Mouse (Mus musculus) midbrain, embryonic 10.5 days (tissue): Measurements from ENCODE around the gene Snapc4. TPM values are rescaled to one million over a fixed set of nuclear protein-coding genes. Genes with fewer than 3 reads are reported as not detected.
A peak's percentile ranks its signal among the peaks of the same experiment; 100 is the strongest.

Experiments used
- DNase-seq: peaks from one replicate; pipeline ENCODE4 v3.0.0-alpha.2; 2017; ENCODE audit warnings: low spot score
- H3K27ac ChIP-seq: fragments of 300-500 bp; sonication (generic); replicated peaks from 2 replicates; pipeline ENCODE4 v1.5.1; 2016; ENCODE audit warnings: mild to moderate bottlenecking
- H3K27me3 ChIP-seq: fragments of 300-500 bp; sonication (generic); 2 replicates; pipeline ENCODE4 v1.6.1; 2016; ENCODE audit warnings: low read depth, mild to moderate bottlenecking; ENCODE audit not compliant: poor library complexity, severe bottlenecking
- H3K36me3 ChIP-seq: fragments of 300-500 bp; sonication (generic); 2 replicates; pipeline ENCODE4 v1.6.1; 2016; ENCODE audit warnings: mild to moderate bottlenecking, moderate library complexity
- H3K4me1 ChIP-seq: fragments of 300-500 bp; sonication (generic); 2 replicates; pipeline ENCODE4 v1.6.1; 2016
- H3K4me3 ChIP-seq: fragments of 300-500 bp; sonication (generic); 2 replicates; pipeline ENCODE4 v1.5.1; 2016; ENCODE audit warnings: mild to moderate bottlenecking, moderate library complexity
- H3K9me3 ChIP-seq: fragments of 300-500 bp; sonication (generic); replicated peaks from 2 replicates; pipeline ENCODE4 v1.6.1; 2016; ENCODE audit warnings: mild to moderate bottlenecking
- WGBS: fragments of 180-500 bp; shearing (Covaris S2); methylation state at CpG from one replicate; pipeline ENCODE4 v1.1.7; 2016; 5-methylcytosine and 5-hydroxymethylcytosine counted together
- polyA plus RNA-seq: library from polyadenylated mRNA; unstranded; fragments of >200 nt; fragmentation: Nextera tagmentation; extraction: Ambion mirVana; gene quantifications from 2 replicates; pipeline ENCODE4 v1.2.1, GENCODE M21; 2016

The Snapc4 gene
- polyA plus RNA-seq, 1 experiment from 2014 or later: 32.5 TPM

DNA sequence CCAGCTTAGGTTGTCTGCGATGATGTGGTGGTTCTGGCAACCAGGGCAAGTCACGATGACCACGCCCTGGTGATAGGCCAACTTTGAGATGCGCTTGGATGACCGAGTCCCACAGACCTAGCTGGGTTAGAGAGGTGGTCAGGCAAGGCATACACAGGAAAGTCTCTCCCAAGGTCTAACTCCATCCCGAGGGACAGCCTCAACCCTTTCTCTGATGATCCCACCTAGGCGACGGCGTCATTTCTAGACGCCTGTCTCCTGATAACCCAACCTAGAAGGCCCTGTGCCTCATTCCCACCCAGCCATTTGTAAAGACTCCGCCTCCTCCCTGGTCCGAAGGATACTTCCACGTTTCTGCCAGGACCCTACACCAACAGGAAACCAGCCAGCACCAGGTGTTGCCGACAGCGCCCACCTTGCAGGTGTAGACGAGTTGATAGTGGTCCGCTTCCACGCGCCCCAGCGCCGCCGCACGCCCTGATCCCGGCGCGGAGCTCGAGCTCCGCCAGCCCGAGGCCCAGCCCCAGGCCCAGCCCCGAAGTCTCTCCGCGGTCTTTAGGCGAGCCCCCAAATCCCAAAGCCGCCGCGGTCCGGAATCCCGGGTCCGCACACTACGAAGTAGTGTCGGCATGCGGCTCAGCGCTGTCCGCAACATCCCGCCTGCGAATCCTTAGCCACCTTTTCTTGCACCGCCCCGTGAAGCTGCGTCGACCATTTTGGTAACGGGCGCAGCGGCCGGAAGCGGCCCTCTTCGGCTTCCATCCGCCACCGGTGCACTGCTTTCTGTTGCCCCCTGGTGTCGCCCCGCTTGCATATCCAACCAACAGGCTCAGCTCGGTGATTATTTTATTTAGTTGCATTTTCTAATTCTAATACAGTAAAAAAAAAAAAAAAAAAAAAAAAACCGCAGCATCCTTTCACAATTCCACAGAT, 28.8 kb downstream of the Snapc4 start, which contains the start of gene Dnlz:
Gene Dnlz (minus strand): TSS at position 753 of the 933 bp plus-strand sequence.
- Histone ChIP-seq H3K9me3 (no peaks in the 10 kb centered on the region), H3K36me3 (peaks cover 44% of the 10 kb centered on the region), H3K4me1 (peaks cover 38% of the 10 kb centered on the region), H3K27ac (peak within 1 kb of the TSS; percentile 96), H3K4me3 (peak within 1 kb of the TSS; percentile 93), H3K27me3 (no peaks in the 10 kb centered on the region)
- DNase-seq: peak; percentile 91
- WGBS: 3% methylated on average over 62 of the region's 62 CpGs

DNA sequence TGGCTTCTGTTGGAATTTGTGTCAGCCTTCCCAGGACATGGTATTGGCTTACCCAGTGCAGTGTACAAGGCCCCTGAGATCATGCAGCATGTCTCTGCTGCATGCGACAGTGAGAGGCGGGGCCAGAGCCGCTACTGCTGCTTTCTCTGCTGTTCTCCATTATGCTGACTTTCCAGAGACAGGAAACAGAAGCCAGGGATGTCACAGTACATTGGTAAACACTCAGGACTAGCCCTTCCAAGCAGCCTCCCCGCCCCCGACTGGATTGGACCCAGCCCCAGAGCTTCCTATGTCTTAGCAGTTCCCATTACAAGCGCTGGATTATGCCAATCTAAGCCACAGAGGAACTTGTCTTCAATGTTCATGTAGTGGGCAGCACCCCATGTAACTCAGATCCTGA, 32.2 kb downstream of the Snapc4 start:
- peaks cover 74% of the 10 kb centered on the region for H3K36me3 ChIP-seq
- no peak overlapping the region for H3K4me3 ChIP-seq
- no peaks in the 10 kb centered on the region for H3K27me3 ChIP-seq
- WGBS: 81% methylated on average over 6 of the region's 6 CpGs
- H3K9me3 ChIP-seq: no peaks in the 10 kb centered on the region
- no peak overlapping the region for H3K27ac ChIP-seq
- peaks cover 35% of the 10 kb centered on the region for H3K4me1 ChIP-seq
- DNase-seq: no peak

DNA sequence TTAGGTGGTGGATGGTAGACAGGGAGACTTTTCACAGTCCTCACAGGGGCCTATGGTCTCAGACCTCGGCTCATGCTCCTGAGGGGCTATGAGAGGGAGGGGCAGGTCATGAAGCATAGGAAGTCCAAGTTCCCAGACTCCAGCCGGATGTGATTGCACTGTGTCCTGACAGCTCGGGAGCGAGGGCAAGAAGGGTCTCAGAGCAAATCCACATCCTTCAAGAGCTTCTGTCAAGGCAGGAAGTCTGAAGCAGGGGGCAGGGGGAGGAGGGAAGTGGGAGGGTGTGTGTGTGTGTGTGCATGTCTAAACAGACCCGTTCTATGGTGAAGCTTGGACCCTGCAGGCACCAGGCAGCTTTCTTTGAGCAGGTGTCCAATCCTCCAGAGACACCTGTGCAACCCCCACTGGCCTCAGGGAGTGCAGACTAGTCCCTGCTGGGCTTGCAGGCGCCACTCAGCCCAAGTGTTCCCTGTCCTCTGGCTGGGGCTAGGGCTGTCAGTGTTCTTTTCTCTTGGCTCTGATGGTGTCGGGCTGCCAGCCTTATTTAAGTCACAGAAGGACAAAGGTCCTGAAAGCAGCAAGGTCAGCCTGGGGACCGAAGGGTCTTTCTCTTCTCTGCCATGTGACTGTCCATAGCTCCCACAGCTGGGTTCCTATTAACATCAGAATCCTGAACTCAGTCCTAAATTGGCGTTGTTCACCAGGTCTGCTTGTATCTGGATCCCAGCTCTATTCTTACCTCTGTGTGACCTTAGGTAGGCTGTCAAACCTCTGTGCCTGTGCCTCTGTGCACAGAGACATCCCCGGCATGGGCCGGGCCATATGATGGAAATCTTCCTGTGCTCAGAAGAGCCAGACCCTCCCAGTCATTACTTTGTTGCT, 37.6 kb downstream of the Snapc4 start:
- no peak overlapping the region for H3K27ac ChIP-seq

DNA sequence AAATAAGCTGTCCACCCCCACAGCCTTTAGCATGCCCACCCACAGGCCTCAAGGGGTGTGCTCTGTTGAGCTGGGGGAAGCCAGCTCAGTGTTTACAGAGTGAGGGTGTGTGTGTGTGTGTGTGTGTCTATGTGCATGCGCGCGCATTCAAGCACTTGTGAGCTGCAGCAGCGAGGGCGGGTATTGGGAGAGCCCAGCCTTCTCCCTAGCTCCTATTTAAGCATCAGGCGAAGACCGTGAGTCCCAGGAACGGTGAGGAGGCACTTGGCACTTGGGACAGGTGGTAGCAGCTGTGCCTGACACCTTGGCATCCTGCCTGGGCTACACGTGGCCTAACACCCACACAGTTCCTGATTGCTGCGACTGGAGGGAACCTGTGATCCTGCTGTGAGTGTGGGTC, 38.4 kb downstream of the Snapc4 start:
- H3K27me3 ChIP-seq: no peaks in the 10 kb centered on the region
- H3K4me3 ChIP-seq: no peak overlapping the region
- 91% methylated on average over 10 of the region's 10 CpGs for WGBS
- no peak for DNase-seq
- H3K4me1 ChIP-seq: no peaks in the 10 kb centered on the region; the same call in 1 of the 2 replicates
- no peaks in the 10 kb centered on the region for H3K9me3 ChIP-seq
- no peak overlapping the region for H3K27ac ChIP-seq
- peaks cover 88% of the 10 kb centered on the region for H3K36me3 ChIP-seq

More for the DNA sequence above, 37.6 kb downstream of the Snapc4 start:
- H3K4me1 ChIP-seq: no peaks in the 10 kb centered on the region; the same call in 1 of the 2 replicates
- no peak for DNase-seq
- no peaks in the 10 kb centered on the region for H3K27me3 ChIP-seq
- H3K36me3 ChIP-seq: peaks cover 96% of the 10 kb centered on the region
- no peak overlapping the region for H3K4me3 ChIP-seq
- no peaks in the 10 kb centered on the region for H3K9me3 ChIP-seq
- WGBS: 83% methylated on average over 11 of the region's 11 CpGs

DNA sequence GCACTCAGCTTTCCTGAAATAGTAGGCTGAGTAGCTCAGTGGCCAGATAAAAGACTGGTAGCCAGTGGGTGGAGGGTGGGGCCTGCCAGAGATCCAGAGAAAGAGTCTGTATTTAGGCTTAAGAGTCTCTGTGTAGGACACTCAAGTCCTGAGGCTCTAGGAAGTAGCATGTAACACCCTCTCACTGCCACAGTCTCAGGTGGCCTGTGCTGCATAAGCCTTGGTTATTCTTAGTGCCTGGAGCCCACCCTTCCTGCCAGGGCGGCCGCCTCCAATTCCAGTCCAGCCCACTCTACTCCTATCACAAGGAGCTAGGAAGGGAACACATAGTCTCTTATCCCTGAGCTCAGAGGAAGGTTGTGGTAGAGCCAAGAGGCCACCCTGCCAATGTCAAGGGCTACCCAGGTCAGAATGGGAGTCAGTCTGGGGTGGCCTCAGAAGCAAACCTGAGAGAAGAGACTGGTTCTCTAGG, 38.9 kb downstream of the Snapc4 start:
- Histone ChIP-seq H3K27ac (no peak overlapping the region), H3K9me3 (no peaks in the 10 kb centered on the region), H3K27me3 (no peaks in the 10 kb centered on the region), H3K4me1 (no peaks in the 10 kb centered on the region; the same call in 1 of the 2 replicates), H3K4me3 (no peak overlapping the region), H3K36me3 (peaks cover 83% of the 10 kb centered on the region)
- 88% methylated on average over 2 of the region's 2 CpGs for WGBS
- DNase-seq: no peak

DNA sequence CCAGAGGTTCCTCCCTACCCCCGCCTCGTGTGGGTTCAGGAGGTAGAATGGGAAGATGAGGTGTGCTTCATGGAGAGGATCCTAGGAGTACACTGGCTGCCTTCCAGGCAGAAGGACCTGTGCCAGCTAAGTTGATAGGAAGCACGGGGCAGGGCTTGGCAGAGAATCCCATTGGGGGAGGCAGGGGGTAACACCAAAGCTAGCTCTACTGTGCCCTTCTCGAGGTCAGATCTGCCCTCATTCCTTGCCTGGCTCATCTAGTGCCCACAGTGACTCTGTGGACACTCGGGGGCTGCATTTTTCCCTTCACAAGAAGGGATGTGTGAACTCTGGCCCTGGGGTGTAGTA, 41.3 kb downstream of the Snapc4 start:
- Histone ChIP-seq H3K27me3 (no peaks in the 10 kb centered on the region), H3K27ac (0 out of 2 replicates have a peak overlapping the region, but pooled peaks have one; percentile 33), H3K9me3 (no peaks in the 10 kb centered on the region), H3K4me3 (no peak overlapping the region), H3K36me3 (peaks cover 60% of the 10 kb centered on the region), H3K4me1 (no peaks in the 10 kb centered on the region; the same call in 1 of the 2 replicates)
- DNase-seq: no peak
- 90% methylated on average over 5 of the region's 5 CpGs for WGBS

DNA sequence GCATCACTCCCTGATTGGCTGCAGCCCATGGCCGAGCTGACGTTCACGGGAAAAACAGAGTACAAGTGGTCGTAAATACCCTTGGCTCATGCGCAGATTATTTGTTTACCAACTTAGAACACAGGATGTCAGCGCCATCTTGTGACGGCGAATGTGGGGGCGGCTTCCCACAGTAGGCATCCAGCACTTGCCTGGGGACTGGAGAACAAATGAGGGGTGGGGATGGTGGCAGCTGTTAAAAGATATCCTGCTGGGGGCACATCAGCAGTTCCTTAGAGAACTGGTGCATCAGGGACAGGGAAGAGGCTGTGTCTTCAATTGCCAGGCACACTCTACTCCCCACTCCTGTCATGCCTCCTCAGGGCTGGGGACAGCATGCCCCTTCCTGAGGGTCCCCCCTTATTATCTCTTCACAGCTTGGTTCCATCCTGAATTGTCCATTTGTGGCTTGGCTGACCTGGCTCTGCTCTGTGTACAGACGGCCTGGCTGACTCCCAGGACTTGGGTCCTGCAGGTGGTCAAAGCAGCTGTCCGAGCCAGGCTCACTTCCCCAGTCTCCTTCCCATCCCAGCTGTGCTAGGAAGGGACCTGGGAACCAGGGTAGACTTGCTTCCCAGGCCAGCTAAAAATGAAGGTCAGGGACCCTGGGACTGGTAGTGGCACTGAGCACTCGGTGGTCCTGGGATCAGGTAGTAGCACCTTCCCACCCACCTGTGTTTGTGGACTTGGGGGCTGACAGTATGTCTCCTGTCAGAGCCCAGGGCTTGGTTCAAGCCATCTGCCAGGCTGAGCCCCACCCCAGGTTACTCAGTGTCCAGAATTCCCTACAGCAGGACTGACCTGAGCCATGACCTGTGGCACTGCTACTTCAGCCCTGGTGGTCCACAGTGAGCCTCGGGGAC, 41.9 kb downstream of the Snapc4 start:
- Histone ChIP-seq H3K4me1 (no peaks in the 10 kb centered on the region; the same call in 1 of the 2 replicates), H3K9me3 (no peaks in the 10 kb centered on the region), H3K4me3 (no peak overlapping the region), H3K27me3 (no peaks in the 10 kb centered on the region), H3K27ac (0 out of 2 replicates have a peak overlapping the region, but pooled peaks have one; percentile 33), H3K36me3 (peaks cover 53% of the 10 kb centered on the region)
- no peak for DNase-seq
- 87% methylated on average over 9 of the region's 13 CpGs for WGBS

DNA sequence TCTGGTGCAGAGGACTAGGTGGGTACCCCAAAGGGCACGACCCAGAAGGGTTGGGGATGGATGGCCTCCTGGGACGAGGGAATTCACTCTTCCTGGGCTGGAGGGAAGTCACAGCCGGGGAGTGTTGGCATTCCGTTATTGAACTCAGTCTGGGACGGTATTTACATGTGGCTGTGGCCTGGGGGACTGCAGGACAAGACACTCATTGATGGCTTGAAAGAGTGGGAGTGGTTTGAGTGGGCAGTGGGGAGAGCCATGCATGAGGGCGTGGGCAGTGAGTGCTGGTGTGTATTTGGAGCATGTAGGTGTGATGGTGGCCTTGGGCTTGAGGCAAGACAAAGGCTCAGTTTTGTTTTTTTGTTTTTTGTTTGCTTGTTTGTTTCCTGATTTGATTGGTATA, 49.8 kb downstream of the Snapc4 start:
- H3K4me1 ChIP-seq: 0 out of 2 replicates have a peak, but pooled peaks cover 4% of the 10 kb centered on the region
- no peak overlapping the region for H3K4me3 ChIP-seq
- no peak for DNase-seq
- WGBS: 80% methylated on average over 6 of the region's 6 CpGs
- H3K9me3 ChIP-seq: no peaks in the 10 kb centered on the region
- H3K27me3 ChIP-seq: no peaks in the 10 kb centered on the region
- H3K27ac ChIP-seq: 0 out of 2 replicates have a peak overlapping the region, but pooled peaks have one; percentile 28
- peaks cover 68% of the 10 kb centered on the region for H3K36me3 ChIP-seq

DNA sequence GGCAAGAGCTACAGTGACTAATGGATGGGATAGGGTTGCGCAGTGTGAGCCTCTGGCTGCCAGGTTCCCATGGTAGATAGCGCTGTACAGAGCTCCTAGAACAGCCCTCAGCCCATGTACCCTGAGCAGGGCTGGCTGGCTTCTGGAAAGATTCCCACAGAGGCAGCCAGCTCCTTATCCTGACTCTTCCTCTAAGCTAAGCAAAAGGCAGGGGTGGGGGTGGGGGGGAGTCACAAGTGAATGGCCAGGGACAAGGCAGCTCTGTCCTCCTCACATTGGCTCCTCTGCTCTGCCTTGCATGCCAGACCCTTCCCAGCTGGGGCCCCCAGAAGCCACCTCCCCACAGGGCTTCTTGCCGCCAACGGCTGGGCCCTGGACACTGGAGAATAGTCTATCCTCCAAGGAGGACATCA, 50.4 kb downstream of the Snapc4 start:
- Histone ChIP-seq H3K4me3 (no peak overlapping the region), H3K27me3 (no peaks in the 10 kb centered on the region), H3K4me1 (0 out of 2 replicates have a peak, but pooled peaks cover 4% of the 10 kb centered on the region), H3K27ac (peak overlapping the region; percentile 28; the same call in 1 of the 2 replicates), H3K36me3 (peaks cover 74% of the 10 kb centered on the region), H3K9me3 (no peaks in the 10 kb centered on the region)
- 88% methylated on average over 4 of the region's 4 CpGs for WGBS
- DNase-seq: no peak

DNA sequence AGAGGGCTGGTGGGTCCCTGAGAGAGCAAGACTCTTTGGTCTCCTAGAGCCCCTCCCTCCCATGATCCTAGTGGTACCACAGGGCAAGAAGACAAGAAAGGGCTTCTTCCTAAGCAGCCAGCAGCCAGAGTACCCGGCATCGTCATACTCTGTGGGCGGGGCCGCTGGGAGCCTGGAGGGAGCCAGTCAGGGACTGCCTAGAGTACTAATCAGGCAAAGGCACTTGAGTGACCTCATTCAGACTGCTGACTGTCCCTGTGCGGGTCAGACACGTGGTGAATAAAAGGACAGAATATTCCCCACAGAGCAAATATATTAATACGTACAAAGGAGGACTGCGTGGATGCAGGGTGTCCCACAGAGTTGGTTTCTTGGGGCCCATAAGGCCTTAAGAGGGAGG, 51.1 kb downstream of the Snapc4 start:
- no peak for DNase-seq
- H3K36me3 ChIP-seq: peaks cover 81% of the 10 kb centered on the region

DNA sequence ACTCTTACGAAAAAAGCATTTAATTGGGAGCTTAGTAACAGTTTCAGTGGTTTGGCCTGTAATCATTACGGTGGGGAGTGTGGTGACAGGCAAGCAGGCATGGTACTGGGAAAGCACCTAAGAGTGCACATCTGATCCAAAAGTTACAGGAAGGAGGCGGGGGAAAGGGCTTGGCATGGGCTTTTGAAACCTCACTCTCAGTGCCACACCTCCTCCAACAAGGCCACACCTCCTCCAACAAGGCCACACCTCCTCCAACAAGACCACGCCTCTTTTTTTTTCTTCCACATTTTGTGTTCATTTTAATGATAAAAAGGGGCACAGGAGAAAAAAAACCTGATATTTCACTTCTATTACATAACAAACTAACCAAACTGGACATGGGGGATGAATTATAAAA, 52.6 kb downstream of the Snapc4 start:
- H3K4me3 ChIP-seq: no peak overlapping the region
- H3K27ac ChIP-seq: no peak overlapping the region
- no peak for DNase-seq
- no peaks in the 10 kb centered on the region for H3K27me3 ChIP-seq
- H3K4me1 ChIP-seq: 0 out of 2 replicates have a peak, but pooled peaks cover 4% of the 10 kb centered on the region
- no peaks in the 10 kb centered on the region for H3K9me3 ChIP-seq
- peaks cover 94% of the 10 kb centered on the region for H3K36me3 ChIP-seq
- WGBS: 93% methylated on average over 4 of the region's 4 CpGs

More for the DNA sequence above, 51.1 kb downstream of the Snapc4 start:
- H3K4me3 ChIP-seq: no peak overlapping the region
- H3K9me3 ChIP-seq: no peaks in the 10 kb centered on the region
- H3K27me3 ChIP-seq: no peaks in the 10 kb centered on the region
- WGBS: 70% methylated on average over 8 of the region's 8 CpGs
- H3K27ac ChIP-seq: no peak overlapping the region
- H3K4me1 ChIP-seq: 0 out of 2 replicates have a peak, but pooled peaks cover 4% of the 10 kb centered on the region
